Mouse (Mus musculus) liver, embryonic 14.5 days (tissue): Measurements from ENCODE around the gene Abca2.
A peak's percentile ranks its signal among the peaks of the same experiment; 100 is the strongest.

Experiments used
- CTCF ChIP-seq: IDR thresholded peaks from 2 replicates; pipeline ENCODE4 v1.5.1; 2016; ENCODE audit warnings: antibody characterized with exemption, low read depth, control low read depth
- EP300 ChIP-seq: IDR thresholded peaks from 2 replicates; pipeline ENCODE4 v1.6.1; 2016; ENCODE audit warnings: antibody characterized with exemption, low read depth

DNA sequence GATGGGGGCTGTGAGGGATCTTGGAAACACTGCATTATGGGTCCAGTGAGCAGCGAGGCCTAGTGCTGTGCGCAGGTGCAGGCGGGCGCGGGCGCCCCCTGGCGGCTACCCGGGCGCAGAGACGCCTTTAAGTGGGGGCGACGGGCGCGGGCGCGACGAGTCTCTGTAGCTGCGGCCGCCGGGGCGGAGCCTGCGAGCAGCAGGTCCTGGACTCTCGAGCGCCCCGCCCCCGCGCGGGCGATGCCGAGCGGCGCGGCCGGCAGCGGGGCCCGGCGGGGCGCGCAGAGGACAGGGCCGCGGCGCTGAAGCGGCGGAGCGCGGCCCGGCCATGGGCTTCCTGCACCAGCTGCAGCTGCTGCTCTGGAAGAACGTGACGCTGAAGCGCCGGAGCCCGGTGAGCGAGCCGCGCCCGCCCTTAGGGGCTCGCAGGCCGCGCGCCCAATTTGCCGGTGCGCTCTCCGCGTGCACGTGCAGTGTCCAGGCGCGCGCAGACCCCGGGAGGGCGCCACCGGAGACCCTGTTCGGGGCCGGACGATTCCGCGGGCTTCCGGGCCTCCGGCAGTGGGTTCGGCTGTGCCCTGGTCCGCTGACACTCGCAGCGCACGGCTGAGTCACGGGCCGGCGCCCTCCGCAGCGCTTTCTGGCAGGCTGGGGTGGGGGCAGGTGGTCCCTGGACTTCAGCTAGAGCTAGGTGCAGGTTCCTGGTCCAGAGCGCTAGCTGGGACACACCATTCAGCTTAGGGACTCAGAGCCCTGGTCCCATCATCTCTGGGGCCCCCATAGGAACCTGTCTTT lies at the start of gene Abca2:
- TF ChIP-seq CTCF (peak; percentile 87), EP300 (no peak)
